Mouse (Mus musculus) liver, postnatal 0 days (tissue): Measurements from ENCODE around the gene Flrt1.

ENCODE experiments used
- CTCF ChIP-seq: sonication (generic); IDR thresholded peaks from 2 replicates; pipeline ENCODE4 v1.5.1; 2016; ENCODE audit warnings: antibody characterized with exemption, low read depth
- EP300 ChIP-seq: IDR thresholded peaks from 2 replicates; pipeline ENCODE4 v1.6.1; 2016; ENCODE audit warnings: antibody characterized with exemption, low read depth, mild to moderate bottlenecking

- TF ChIP-seq EP300 (no peak), CTCF (no peak)
Observed at GRCm38 (mm10) chr19:7111309-7111708, 5.8 kb upstream of the Flrt1 start.
